Mouse (Mus musculus): ENCODE measurements around the gene Dusp19.
A peak's percentile ranks its signal among the peaks of the same experiment; 100 is the strongest.

Dusp19 gene

GRCm38 (mm10) chr2:80616854-80617737 lies at the start of gene Dusp19, which contains the start of gene Nup35:
TSS of gene Dusp19 (plus strand) at chr2:80617045.
TSS of gene Nup35 (plus strand) at chr2:80617236.
- DNase-seq (ENCODE audit: low read depth, low spot score) = peak; percentile 87

DNA sequence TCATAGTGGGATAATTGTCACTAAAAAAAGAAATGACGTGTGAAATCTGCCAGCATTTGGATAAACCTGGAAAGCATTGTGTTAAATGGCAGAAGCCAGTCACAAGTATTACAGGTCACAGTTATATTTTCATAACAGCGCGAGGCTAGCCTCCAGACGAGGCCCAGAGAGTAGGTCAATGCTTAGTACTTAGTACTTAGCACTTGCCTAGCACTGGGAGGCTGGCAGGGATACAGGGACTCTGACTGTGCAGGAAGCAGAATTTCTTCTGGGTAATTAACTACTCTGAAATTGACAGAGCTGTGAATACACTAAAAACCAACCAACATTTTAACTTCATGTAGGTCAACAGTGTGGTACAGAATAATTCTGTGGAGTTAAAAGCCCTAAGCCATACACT lies 49.4 kb upstream of the Dusp19 start:
- no peak for DNase-seq (ENCODE audit: low read depth, low spot score)

GRCm38 (mm10) chr2:80570656-80571055 lies 46.2 kb upstream of the Dusp19 start:
- DNase-seq (ENCODE audit: low read depth, low spot score) = no peak

GRCm38 (mm10) chr2:80577286-80577685 lies 39.6 kb upstream of the Dusp19 start:
- DNase-seq (ENCODE audit: low read depth, low spot score) = no peak

DNA sequence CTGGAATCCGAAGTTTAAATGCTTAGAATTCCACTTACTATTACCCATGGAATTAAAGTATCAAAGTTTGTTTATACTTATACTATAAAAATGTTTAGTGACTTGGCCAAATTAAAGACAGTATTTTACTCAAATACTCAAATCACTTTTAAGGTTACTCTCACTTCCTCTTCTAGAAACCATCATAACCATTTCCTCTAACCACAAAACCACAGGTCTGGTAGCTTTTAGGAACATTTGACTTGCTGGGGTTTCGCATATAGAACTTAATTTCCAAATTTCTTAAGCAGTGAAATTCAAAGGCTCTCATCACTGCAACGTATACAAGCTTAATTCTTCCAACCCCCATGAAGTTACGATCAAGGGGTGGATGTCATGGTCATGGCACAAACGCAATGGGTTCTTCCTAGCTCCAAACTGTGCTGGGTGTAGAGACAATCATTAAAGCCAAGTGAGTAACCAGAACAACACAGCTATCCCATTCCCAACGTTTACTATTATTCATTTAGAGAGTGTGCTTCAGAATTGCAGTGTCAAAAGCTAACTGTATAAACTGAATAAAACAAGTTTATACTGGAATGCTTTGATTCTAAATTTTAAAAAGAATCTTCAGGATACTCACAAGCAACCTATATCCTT lies 37.5 kb upstream of the Dusp19 start:
- no peak for DNase-seq (ENCODE audit: low read depth, low spot score)

- peak; percentile 30 for DNase-seq (ENCODE audit: low read depth, low spot score)
These were observed 36.4 kb upstream of the Dusp19 start for GRCm38 (mm10) chr2:80580311-80580961.

DNA sequence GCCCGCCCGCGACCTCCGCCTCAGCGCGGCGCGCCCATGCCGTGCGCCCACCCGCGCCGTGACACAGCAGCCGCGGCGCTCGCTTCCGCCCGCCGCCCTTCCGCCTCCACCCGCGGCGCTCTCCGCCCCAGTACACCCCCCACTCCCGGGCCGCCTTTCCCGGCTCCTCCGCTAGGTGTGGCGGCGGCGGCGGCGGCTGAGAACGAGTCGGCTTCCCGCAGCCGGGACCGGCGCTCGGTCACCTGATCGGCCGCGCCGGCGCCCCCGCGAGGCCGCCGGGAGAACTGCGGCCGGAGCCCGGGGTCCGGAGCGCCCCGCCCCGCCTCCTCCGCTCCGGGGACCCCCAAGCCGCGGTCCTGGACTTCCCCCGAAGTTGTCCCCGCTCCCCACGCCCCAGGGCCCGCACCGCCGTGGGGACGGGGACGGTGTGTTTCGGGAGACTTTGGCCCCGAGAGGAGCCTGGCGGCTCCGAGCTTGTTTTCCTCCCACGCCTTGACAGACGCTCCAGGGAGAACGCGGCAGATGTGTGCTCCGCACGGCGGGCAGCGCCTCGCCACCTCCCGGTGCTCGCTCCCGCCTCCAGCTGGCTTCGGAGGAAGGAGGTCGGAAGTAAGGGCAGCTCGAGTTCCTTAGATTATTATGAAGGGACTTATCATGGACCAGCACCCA lies 35.7 kb upstream of the Dusp19 start, which contains the start of gene Nckap1:
TSS of gene Nckap1 (minus strand) at position 338 of the 669 bp plus-strand sequence.
- DNase-seq (ENCODE audit: low read depth, low spot score) = peak; percentile 67

- DNase-seq (ENCODE audit: low read depth, low spot score) = no peak
These were observed 34.5 kb upstream of the Dusp19 start for GRCm38 (mm10) chr2:80582356-80582755.

DNA sequence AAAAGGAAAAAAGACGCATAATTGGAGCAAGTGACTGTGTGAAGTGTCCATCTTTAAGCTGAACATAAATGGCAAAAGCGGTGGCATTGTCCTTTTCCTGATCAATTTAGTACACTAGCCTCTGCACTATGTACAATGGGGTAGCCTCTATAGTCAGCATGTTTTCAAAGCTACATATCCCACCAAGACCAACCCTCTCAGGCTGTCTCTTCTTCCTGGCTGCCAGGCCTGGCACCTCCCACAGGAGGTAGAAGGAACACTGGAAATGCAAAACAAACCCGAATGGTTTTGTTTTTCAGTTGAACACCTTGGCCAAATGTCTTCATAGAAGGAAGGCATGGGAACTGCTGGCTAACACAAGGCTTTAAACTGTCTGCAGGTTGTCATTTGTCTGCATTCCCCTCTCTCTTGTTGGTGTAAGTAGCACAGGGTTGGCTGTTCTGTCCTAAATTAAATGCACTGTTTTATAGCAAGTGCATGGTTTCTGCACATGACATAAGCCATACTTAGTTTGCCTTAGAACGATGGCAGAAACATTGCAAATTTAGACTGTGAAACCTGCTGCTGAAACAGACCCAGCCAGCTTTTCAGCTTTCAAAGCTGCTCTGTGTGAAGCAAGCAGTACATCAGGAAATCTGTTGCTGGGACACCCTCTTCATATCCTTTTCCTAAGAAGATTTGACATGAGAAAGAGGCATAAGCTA lies 22.5 kb upstream of the Dusp19 start:
- no peak for DNase-seq (ENCODE audit: low read depth, low spot score)

GRCm38 (mm10) chr2:80596960-80597359 lies 19.9 kb upstream of the Dusp19 start:
- DNase-seq (ENCODE audit: low read depth, low spot score) = no peak

DNA sequence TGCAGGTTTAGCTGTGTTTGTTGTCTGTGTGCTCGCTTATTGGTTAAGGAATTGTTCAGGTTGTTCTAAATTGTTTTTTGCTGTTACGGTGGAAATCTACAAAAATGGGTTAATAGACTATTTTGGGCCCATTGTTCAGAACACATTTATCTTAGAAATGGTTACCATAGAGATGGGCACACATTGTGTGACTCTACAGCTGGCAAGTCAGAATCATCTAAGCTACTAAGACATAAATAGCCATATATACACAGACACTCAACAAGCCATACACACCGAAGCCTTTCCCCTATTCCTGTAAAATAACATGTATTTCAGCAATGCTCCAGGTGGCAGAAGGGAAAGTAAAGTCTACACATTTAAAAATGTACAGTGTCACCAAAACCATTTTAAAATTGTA lies 17.0 kb upstream of the Dusp19 start:
- no peak for DNase-seq (ENCODE audit: low read depth, low spot score)

DNA sequence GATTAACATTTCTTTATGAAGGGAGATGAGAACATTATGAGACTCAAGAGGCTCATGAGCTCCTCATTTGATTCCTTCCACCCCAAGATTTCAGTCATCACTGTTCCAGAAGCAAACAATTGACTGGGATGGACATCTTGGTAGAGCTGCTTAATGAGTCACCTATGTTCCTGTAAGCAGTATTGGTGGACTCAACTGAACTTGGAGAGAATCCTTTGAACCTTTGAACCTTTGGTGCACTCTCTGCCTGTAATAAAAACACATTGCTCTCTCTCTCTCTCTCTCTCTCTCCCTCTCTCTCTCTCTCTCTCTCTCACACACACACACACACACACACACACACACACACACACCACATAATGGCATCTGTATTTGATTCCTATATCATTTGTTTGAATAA lies 16.2 kb upstream of the Dusp19 start:
- no peak for DNase-seq (ENCODE audit: low read depth, low spot score)

DNA sequence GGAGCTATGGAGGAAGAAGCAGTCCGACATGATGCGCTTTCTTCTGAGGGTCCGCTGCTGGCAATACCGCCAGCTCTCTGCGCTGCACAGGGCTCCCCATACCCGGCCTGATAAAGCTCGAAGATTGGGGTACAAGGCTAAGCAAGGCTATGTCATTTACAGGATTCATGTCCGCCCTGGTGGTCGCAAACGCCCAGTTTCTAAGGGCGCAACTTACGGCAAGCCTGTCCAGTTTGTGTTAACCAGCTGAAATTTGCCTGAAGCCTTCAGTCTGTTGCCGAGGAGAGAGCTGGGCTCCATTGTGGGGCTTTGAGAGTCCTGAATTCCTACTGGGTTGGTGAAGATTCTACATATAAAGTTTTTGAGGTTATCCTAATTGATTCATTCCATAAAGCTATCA lies 14.1 kb upstream of the Dusp19 start:
- no peak for DNase-seq (ENCODE audit: low read depth, low spot score)

DNA sequence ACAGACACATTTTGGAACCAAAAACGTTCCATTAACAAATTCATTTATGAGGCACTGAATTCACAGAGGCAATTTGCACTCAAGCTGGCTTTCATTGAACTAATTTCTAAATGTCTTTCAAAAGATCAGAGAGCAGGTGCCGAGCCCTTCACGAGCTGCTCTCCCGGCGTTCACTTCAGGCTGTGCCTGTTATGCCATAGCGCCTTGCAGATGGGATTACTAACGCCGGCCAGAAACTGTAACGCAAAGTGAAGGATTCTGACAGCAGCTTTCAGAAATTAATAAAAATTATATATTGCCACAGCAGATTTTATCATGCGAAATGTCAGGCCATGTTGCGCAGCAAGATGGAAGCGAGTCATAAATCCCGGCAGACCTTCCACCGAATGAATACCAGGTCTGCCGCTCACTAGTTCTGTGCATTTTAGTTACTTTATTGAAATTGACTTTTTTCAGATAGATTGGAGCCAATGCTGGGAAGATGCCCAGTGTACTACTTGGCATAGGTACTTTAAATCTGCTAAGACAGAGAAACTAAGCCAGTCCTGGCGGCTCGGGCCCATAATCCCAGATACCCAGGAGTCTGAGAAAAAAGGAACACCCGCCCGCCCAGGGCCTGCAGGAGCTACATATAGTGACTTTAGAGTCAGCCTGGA lies 12.9 kb upstream of the Dusp19 start:
- DNase-seq (ENCODE audit: low read depth, low spot score) = no peak

DNA sequence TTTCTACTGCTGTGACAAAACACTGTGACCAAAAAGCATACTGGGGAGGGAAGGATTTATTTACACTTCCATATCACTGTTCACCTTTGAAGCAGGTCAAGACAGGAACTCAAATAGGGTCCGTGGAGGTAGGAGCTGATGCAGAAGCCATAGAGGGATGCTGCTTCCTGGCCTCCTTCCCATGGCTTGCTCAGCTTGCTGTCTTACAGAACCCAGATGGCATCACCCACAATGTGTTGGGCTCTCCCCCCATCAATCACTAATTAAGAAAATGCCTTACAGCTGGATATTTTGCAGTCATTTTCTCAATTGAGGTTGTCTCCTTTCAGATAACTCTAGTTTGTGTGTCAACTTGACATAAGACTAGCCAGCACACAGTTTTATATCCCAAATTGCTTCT lies 4.6 kb upstream of the Dusp19 start:
- DNase-seq (ENCODE audit: low read depth, low spot score) = no peak

- no peak for DNase-seq (ENCODE audit: low read depth, low spot score)
These were observed 4.0 kb upstream of the Dusp19 start for GRCm38 (mm10) chr2:80612796-80613195.

GRCm38 (mm10) chr2:80618991-80619390 lies 2.1 kb downstream of the Dusp19 start:
- DNase-seq (ENCODE audit: low read depth, low spot score) = no peak

DNA sequence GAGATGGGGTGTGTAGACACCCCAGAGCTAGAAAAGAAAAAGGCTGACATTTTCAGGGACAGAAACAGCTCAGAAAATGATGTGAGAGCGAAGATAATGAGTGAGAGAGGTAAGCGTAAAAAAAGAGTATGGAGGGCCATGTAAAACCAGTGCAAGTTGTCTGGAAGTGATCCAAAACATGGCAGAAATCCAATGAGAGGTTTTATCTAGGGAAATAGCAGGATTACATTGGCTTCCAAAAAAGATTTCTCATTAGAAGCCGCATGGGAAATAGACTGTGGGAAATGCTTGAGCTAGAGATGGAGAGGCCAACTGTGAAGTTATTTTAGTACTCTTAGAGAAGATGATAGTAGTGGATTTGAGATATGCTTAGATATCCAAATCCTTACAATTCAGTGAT lies 5.1 kb downstream of the Dusp19 start:
- no peak for DNase-seq (ENCODE audit: low read depth, low spot score)

DNA sequence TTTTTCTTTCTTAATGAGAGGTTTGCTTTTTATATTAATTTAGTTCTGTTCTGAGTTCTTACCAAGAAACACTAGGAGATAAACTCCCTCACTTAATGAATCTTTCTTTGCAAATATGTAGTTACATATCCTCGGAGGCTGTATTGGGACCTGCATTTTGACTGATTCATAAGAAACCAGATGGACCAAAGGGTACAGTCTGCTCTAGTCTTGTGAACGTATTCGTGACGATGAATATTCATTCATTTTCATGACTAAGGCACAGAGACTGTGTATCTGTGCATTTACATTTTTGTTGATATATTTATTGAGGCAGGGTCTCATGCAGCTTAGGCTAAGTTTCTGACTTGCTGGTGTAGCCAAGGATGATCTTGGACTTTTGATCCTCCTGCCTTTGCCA lies 7.7 kb downstream of the Dusp19 start:
- DNase-seq (ENCODE audit: low read depth, low spot score) = no peak

- no peak for DNase-seq (ENCODE audit: low read depth, low spot score)
These were observed 15.6 kb downstream of the Dusp19 start for GRCm38 (mm10) chr2:80632336-80633026.

Data from forelimb bud, embryonic 11.5 days (tissue).